Mouse (Mus musculus) liver, postnatal 0 days (tissue): Measurements from ENCODE around the gene Fam131b. TPM values are rescaled to one million over a fixed set of nuclear protein-coding genes. Genes with fewer than 3 reads are reported as not detected.

ENCODE experiments used
- ATAC-seq: fragments of 200-750 bp; cut with Nextera tagmentation; 2 replicates; pipeline ENCODE4 v1.8.0; 2017; ENCODE audit warnings: mild to moderate bottlenecking, moderate library complexity
- DNase-seq: peaks from one replicate; pipeline ENCODE4 v3.0.0-alpha.2; 2016
- H3K27ac ChIP-seq: fragments of 300-500 bp; sonication (generic); 2 replicates; pipeline ENCODE4 v1.5.1; 2014; ENCODE audit warnings: antibody characterized with exemption, moderate library complexity, mild to moderate bottlenecking, low read depth
- H3K27me3 ChIP-seq: fragments of 300-500 bp; sonication (generic); 2 replicates; pipeline ENCODE4 v1.6.1; 2014; ENCODE audit warnings: low read length, control low read depth, mixed read lengths; ENCODE audit not compliant: insufficient read depth
- H3K36me3 ChIP-seq: fragments of 300-500 bp; sonication (generic); replicated peaks from 2 replicates; pipeline ENCODE4 v1.6.1; 2014; ENCODE audit warnings: mild to moderate bottlenecking, control low read depth, low read length, moderate library complexity, mixed read lengths; ENCODE audit not compliant: insufficient read depth
- H3K4me1 ChIP-seq: fragments of 300-500 bp; sonication (generic); 2 replicates; pipeline ENCODE4 v1.6.1; 2014; ENCODE audit warnings: antibody characterized with exemption, mild to moderate bottlenecking, control low read depth; ENCODE audit not compliant: insufficient read depth
- H3K4me2 ChIP-seq: fragments of 300-500 bp; sonication (generic); 2 replicates; pipeline ENCODE4 v1.6.1; 2014; ENCODE audit warnings: low read depth, mild to moderate bottlenecking, low read length, moderate library complexity, mixed read lengths
- H3K4me3 ChIP-seq: fragments of 300-500 bp; sonication (generic); 2 replicates; pipeline ENCODE4 v1.5.1; 2014; ENCODE audit warnings: low read depth, low read length
- H3K9ac ChIP-seq: fragments of 300-500 bp; sonication (generic); replicated peaks from 2 replicates; pipeline ENCODE4 v1.6.1; 2014; ENCODE audit warnings: mild to moderate bottlenecking, moderate library complexity
- H3K9me3 ChIP-seq: fragments of 300-500 bp; sonication (generic); 2 replicates; pipeline ENCODE4 v1.6.1; 2016; ENCODE audit warnings: mild to moderate bottlenecking, control low read depth, low read length, mixed read lengths
- CTCF ChIP-seq: sonication (generic); IDR thresholded peaks from 2 replicates; pipeline ENCODE4 v1.5.1; 2016; ENCODE audit warnings: antibody characterized with exemption, low read depth
- EP300 ChIP-seq: IDR thresholded peaks from 2 replicates; pipeline ENCODE4 v1.6.1; 2016; ENCODE audit warnings: antibody characterized with exemption, low read depth, mild to moderate bottlenecking
- WGBS: fragments of 180-500 bp; shearing (Covaris S2); extraction: QIAGEN DNeasy Blood & Tissue Kit; methylation state at CpG from one replicate; pipeline ENCODE4 v1.1.7; 2014; ENCODE audit not compliant: insufficient replicate concordance; 5-methylcytosine and 5-hydroxymethylcytosine counted together
- polyA plus RNA-seq: library from polyadenylated mRNA; unstranded; fragments of >200 nt; fragmentation: Nextera tagmentation; extraction: Ambion mirVana; gene quantifications from 2 replicates; pipeline ENCODE4 v1.2.1, GENCODE M21; 2015

The Fam131b gene
- not detected in 2 replicates for polyA plus RNA-seq

- DNase-seq, result no peak
Measured at GRCm38 (mm10) chr6:42324482-42325267, at the start of gene Fam131b. Gene Fam131b (minus strand): TSS chr6:42324643.

GRCm38 (mm10) chr6:42373669-42374430 is 49.4 kb upstream of the Fam131b start:
- peak overlapping the region; percentile 58 for H3K4me3 ChIP-seq
- DNase-seq (peak; percentile 19), ATAC-seq (no peak)
- no peak for TF ChIP-seq EP300
- no peak for TF ChIP-seq CTCF
- peak overlapping the region; percentile 69 for H3K9ac ChIP-seq
- no peaks in the 10 kb centered on the region for H3K36me3 ChIP-seq
- peak overlapping the region; percentile 97; the same call in 1 of the 2 replicates for H3K27ac ChIP-seq
- no peaks in the 10 kb centered on the region for H3K27me3 ChIP-seq
- 47% methylated on average over 6 of the region's 7 CpGs for WGBS
- peaks cover 38% of the 10 kb centered on the region for H3K4me1 ChIP-seq
- H3K9me3 ChIP-seq, result no peaks in the 10 kb centered on the region
- peak overlapping the region; percentile 75 for H3K4me2 ChIP-seq

More at GRCm38 (mm10) chr6:42324482-42325267, at the start of gene Fam131b:
- H3K9me3 ChIP-seq, result no peaks in the 10 kb centered on the region
- ATAC-seq, result peak; percentile 15; the same call in 1 of the 2 replicates
- no peak within 1 kb of the TSS for H3K27ac ChIP-seq
- peaks cover 8% of the 10 kb centered on the region for H3K4me1 ChIP-seq
- TF ChIP-seq CTCF (no peak), EP300 (no peak)
- 3% methylated on average over 34 of the region's 68 CpGs for WGBS
- peak within 1 kb of the TSS; percentile 41 for H3K4me3 ChIP-seq
- H3K27me3 ChIP-seq, result peaks cover 49% of the 10 kb centered on the region
- H3K4me2 ChIP-seq, result peak within 1 kb of the TSS; percentile 74
- H3K36me3 ChIP-seq, result no peaks in the 10 kb centered on the region
- H3K9ac ChIP-seq, result no peak within 1 kb of the TSS

GRCm38 (mm10) chr6:42372816-42373547 is 48.5 kb upstream of the Fam131b start, which contains the start of gene Epha1:
Gene Epha1 (minus strand): TSS chr6:42373268.
- Histone ChIP-seq H3K9ac (peak within 1 kb of the TSS; percentile 69), H3K27me3 (no peaks in the 10 kb centered on the region), H3K36me3 (no peaks in the 10 kb centered on the region), H3K27ac (peak within 1 kb of the TSS; percentile 97), H3K4me3 (peak within 1 kb of the TSS; percentile 58), H3K4me2 (peak within 1 kb of the TSS; percentile 75), H3K4me1 (peaks cover 38% of the 10 kb centered on the region), H3K9me3 (no peaks in the 10 kb centered on the region)
- under 1% methylated on average over 35 of the region's 36 CpGs for WGBS
- peak; percentile 90 for ATAC-seq
- peak; percentile 28; the same call in 1 of the 2 replicates for TF ChIP-seq EP300
- peak; percentile 49 for TF ChIP-seq CTCF
- DNase-seq, result peak; percentile 82

GRCm38 (mm10) chr6:42372421-42372815 is 48.0 kb upstream of the Fam131b start:
- Histone ChIP-seq H3K4me2 (peak overlapping the region; percentile 75), H3K27ac (peak overlapping the region; percentile 97), H3K9me3 (no peaks in the 10 kb centered on the region), H3K27me3 (no peaks in the 10 kb centered on the region), H3K36me3 (no peaks in the 10 kb centered on the region), H3K4me1 (peaks cover 38% of the 10 kb centered on the region), H3K9ac (peak overlapping the region; percentile 69), H3K4me3 (peak overlapping the region; percentile 58)
- 44% methylated on average over 9 of the region's 9 CpGs for WGBS
- DNase-seq (peak; percentile 15), ATAC-seq (peak; percentile 26)
- TF ChIP-seq EP300 (no peak), CTCF (no peak)

- peak overlapping the region; percentile 69; the same call in 1 of the 2 replicates for H3K9ac ChIP-seq
- ATAC-seq, result no peak
- TF ChIP-seq EP300, result no peak
- TF ChIP-seq CTCF, result no peak
Measured at GRCm38 (mm10) chr6:42372001-42372400, 47.6 kb upstream of the Fam131b start.

More at GRCm38 (mm10) chr6:42372001-42372400, 47.6 kb upstream of the Fam131b start:
- Histone ChIP-seq H3K4me3 (peak overlapping the region; percentile 58), H3K36me3 (no peaks in the 10 kb centered on the region), H3K4me2 (peak overlapping the region; percentile 75), H3K4me1 (peaks cover 38% of the 10 kb centered on the region), H3K27ac (peak overlapping the region; percentile 97), H3K9me3 (no peaks in the 10 kb centered on the region), H3K27me3 (no peaks in the 10 kb centered on the region)
- no peak for DNase-seq
- WGBS, result 35% methylated on average over 3 of the region's 3 CpGs
